39 mouse cellular contexts compared by ENCODE assay signal in genomic region chr7:131187996-131188395, GRCm38 (mm10). TPM values are rescaled to one million over a fixed set of nuclear protein-coding genes. Genes with fewer than 3 reads are reported as not detected.
"Had no signal": no experiment of that assay in that cellular context is flagged by ENCODE, and none has a peak within 500 bp of the region (broad histone marks: within the 10 kb centered on the region; RNA-seq: fewer than 3 reads in every experiment).

No protein-coding gene starts in this region.

- H3K4me3 ChIP-seq: limb, embryonic 10.5 days; limb, embryonic 12.5 days; limb, embryonic 13.5 days; limb, embryonic 15.5 days; liver, embryonic 12.5 days; liver, embryonic 13.5 days; liver, embryonic 15.5 days; lung, embryonic 15.5 days; megakaryocyte, embryonic 14.5 days; midbrain, embryonic 10.5 days; midbrain, embryonic 12.5 days; midbrain, embryonic 13.5 days; midbrain, embryonic 15.5 days; myocyte; neural tube, embryonic 12.5 days had no signal

- H3K9me3 ChIP-seq: limb, embryonic 10.5 days; limb, embryonic 12.5 days; limb, embryonic 13.5 days; limb, embryonic 15.5 days; liver, embryonic 12.5 days; liver, embryonic 13.5 days; liver, embryonic 15.5 days; lung, embryonic 15.5 days; megakaryocyte, embryonic 14.5 days; midbrain, embryonic 10.5 days; midbrain, embryonic 12.5 days; midbrain, embryonic 13.5 days; midbrain, embryonic 15.5 days; neural tube, embryonic 12.5 days had no signal

- H3K27ac ChIP-seq: limb, embryonic 10.5 days; limb, embryonic 12.5 days; limb, embryonic 13.5 days; limb, embryonic 15.5 days; liver, embryonic 12.5 days; liver, embryonic 13.5 days; liver, embryonic 14.5 days; liver, embryonic 15.5 days; lung, embryonic 15.5 days; macrophage; midbrain, embryonic 10.5 days; midbrain, embryonic 12.5 days; midbrain, embryonic 13.5 days; midbrain, embryonic 15.5 days; neural tube, embryonic 12.5 days had no signal

- H3K36me3 ChIP-seq: limb, embryonic 10.5 days; limb, embryonic 12.5 days; limb, embryonic 13.5 days; limb, embryonic 15.5 days; liver, embryonic 12.5 days; liver, embryonic 13.5 days; liver, embryonic 15.5 days; lung, embryonic 15.5 days; midbrain, embryonic 10.5 days; midbrain, embryonic 12.5 days; midbrain, embryonic 13.5 days; midbrain, embryonic 15.5 days; neural tube, embryonic 12.5 days had no signal

- DNase-seq: left cerebral cortex, postnatal 4 days; liver; liver, embryonic 13.5 days; liver, postnatal 0 days; lung, adult 18-20 months; lung, adult 2 months; lung, embryonic 14.5 days; lung, postnatal 10 days; lung, postnatal 14 days; lung, postnatal 36 days; lung, postnatal 4 days; midbrain, embryonic 14.5 days had no signal

- H3K9ac ChIP-seq: limb, embryonic 12.5 days; limb, embryonic 13.5 days; limb, embryonic 15.5 days; liver, embryonic 12.5 days; liver, embryonic 13.5 days; liver, embryonic 14.5 days; liver, embryonic 15.5 days; liver, postnatal 0 days; lung, embryonic 14.5 days; lung, embryonic 15.5 days; midbrain, embryonic 12.5 days; midbrain, embryonic 13.5 days; midbrain, embryonic 15.5 days; neural tube, embryonic 12.5 days had no signal

- H3K27me3 ChIP-seq: limb, embryonic 12.5 days; limb, embryonic 13.5 days; limb, embryonic 15.5 days; liver, embryonic 12.5 days; liver, embryonic 13.5 days; liver, embryonic 15.5 days; lung, embryonic 15.5 days; megakaryocyte, embryonic 14.5 days; midbrain, embryonic 12.5 days; midbrain, embryonic 13.5 days; midbrain, embryonic 15.5 days; neural tube, embryonic 12.5 days had no signal

- ATAC-seq: liver, embryonic 12.5 days; liver, postnatal 0 days; midbrain, embryonic 13.5 days; midbrain, embryonic 15.5 days; midbrain, embryonic 16.5 days had no signal

- H3K4me2 ChIP-seq: limb, embryonic 12.5 days; limb, embryonic 13.5 days; limb, embryonic 15.5 days; liver, embryonic 11.5 days; liver, embryonic 12.5 days; liver, embryonic 13.5 days; liver, embryonic 15.5 days; lung, embryonic 14.5 days; lung, embryonic 15.5 days; midbrain, embryonic 11.5 days; midbrain, embryonic 12.5 days; midbrain, embryonic 13.5 days; midbrain, embryonic 15.5 days; neural tube, embryonic 12.5 days had no signal

- H3K4me1 ChIP-seq: limb, embryonic 10.5 days; limb, embryonic 12.5 days; limb, embryonic 13.5 days; limb, embryonic 15.5 days; liver, embryonic 12.5 days; liver, embryonic 13.5 days; liver, embryonic 15.5 days; lung, embryonic 15.5 days; megakaryocyte, embryonic 14.5 days; midbrain, embryonic 10.5 days; midbrain, embryonic 12.5 days; midbrain, embryonic 13.5 days; midbrain, embryonic 15.5 days; neural tube, embryonic 12.5 days had no signal

RNA-seq across cellular contexts. Expression of gene 5430419D17Rik, which starts 13.8 kb away (rescaled TPM):
- polyA plus RNA-seq: limb, embryonic 10.5 days; limb, embryonic 11.5 days; limb, embryonic 12.5 days; limb, embryonic 13.5 days; liver, adult 2 months; liver, embryonic 11.5 days; liver, embryonic 12.5 days; liver, embryonic 13.5 days; liver, embryonic 14.5 days; liver, embryonic 15.5 days; liver, embryonic 16.5 days; liver, postnatal 0 days; lung, embryonic 14.5 days; lung, embryonic 15.5 days; macrophage; midbrain, embryonic 10.5 days; midbrain, embryonic 11.5 days; midbrain, embryonic 12.5 days; midbrain, embryonic 13.5 days; midbrain, embryonic 14.5 days; midbrain, embryonic 15.5 days; midbrain, embryonic 16.5 days; midbrain, postnatal 0 days; neural tube, embryonic 11.5 days; neural tube, embryonic 12.5 days had no signal

RNA-seq across cellular contexts. Expression of gene 4933402N03Rik, which starts 41.9 kb away (rescaled TPM):
- polyA plus RNA-seq: limb, embryonic 10.5 days; limb, embryonic 11.5 days; limb, embryonic 12.5 days; limb, embryonic 13.5 days; limb, embryonic 14.5 days; limb, embryonic 15.5 days; liver, adult 2 months; liver, embryonic 11.5 days; liver, embryonic 12.5 days; liver, embryonic 13.5 days; liver, embryonic 14.5 days; liver, embryonic 15.5 days; liver, embryonic 16.5 days; liver, postnatal 0 days; lung, adult 2 months; lung, embryonic 14.5 days; lung, embryonic 15.5 days; lung, embryonic 16.5 days; lung, postnatal 0 days; macrophage; midbrain, embryonic 10.5 days; midbrain, embryonic 11.5 days; midbrain, embryonic 12.5 days; midbrain, embryonic 13.5 days; midbrain, embryonic 14.5 days; midbrain, embryonic 15.5 days; midbrain, embryonic 16.5 days; midbrain, postnatal 0 days; myocyte; neural tube, embryonic 11.5 days; neural tube, embryonic 12.5 days had no signal
